Mouse (Mus musculus) lung, postnatal 0 days (tissue): Measurements from ENCODE around the gene Cyp2t4.

Source experiments
- CTCF ChIP-seq: IDR thresholded peaks from 2 replicates; pipeline ENCODE4 v1.5.1; 2016; ENCODE audit warnings: antibody characterized with exemption, mild to moderate bottlenecking
- EP300 ChIP-seq: IDR thresholded peaks from 2 replicates; pipeline ENCODE4 v1.6.1; 2016; ENCODE audit warnings: antibody characterized with exemption, mild to moderate bottlenecking, control low read depth

DNA sequence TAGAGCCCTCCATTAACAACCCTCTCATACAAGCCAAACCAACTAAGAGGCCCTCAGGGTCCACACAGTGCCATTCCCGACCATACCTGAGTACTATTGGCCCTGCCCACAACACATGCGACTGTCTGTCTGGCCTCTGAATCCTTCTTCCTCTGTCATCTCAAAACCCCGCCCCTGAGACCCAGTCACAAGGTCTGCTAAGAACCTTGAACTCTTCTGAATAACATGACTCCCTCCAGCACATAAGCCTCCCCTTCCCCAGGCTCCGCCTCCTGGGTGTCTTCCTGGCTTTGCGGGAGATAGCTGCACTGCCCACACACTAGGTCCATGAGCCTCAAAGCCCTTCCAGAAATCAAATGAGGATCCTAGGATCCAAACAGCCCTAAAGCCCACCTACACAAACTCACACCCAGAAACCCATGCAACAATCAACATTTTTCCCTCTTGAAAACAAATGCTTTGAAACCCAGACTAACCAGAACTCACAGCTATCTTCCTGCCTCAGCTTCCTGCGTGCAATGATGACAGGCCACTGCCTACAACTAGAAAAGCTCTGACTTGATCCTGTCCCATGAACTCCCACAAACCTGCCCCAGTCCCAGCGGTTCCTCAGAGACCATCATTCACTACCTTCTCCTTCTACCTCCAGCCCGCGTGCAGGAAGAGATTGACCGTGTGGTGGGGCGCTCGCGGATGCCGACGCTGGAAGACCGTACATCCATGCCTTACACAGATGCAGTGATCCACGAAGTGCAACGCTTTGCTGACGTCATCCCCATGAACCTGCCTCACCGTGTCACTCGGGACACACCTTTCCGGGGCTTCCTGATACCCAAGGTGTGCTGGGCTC is 22.8 kb upstream of the Cyp2t4 start:
- TF ChIP-seq CTCF (no peak), EP300 (no peak)
